Mouse (Mus musculus) CD8-positive naive resting alpha-beta T cell, adult 57 days (primary cell): ENCODE data around the gene Ap1ar. TPM values are rescaled to one million over a fixed set of nuclear protein-coding genes. Genes with fewer than 3 reads are reported as not detected.

ENCODE experiments used
- total RNA-seq: library from RNA; stranded (reverse); gene quantifications from one replicate; pipeline ENCODE4 v1.2.4, GENCODE M21; 2023

The Ap1ar gene
- total RNA-seq = 72.7 TPM

DNA sequence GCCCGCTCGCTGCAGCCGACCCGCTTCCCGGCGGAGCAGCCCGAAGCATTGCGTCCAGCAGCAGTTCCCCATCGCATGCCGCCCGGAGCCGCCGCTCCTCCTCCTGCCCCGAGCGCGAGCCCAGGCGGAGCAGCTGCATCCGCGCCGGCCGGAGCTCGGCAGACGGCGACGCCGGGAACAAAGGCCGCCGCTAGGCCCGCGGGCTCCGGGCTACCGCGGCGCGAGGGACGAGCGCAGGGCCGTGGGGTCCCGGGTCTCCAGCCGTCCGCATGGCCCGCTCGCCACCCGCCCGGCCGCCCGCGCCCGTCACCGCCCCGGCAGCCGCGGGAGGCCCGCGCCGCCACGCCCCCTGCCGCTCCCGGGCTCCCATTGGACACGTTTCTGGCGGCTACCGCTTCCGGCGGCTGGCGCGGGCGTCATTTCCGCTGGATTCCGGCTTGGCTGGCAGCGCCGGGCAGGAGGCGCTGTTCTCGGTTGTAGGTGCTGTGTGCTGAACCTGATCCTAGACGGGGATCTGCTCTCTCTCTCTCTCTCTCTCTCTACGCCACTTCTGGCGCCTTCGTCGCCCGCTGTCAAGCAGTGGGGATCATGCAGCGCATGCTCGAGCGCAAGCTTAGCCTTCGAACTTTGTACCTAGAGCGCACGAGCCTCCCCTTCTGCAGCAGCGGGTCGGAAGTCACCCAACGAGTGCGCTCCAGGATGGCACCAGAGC lies at the start of gene Ap1ar:
TSS of gene Ap1ar (minus strand) at position 370 of the 712 bp plus-strand sequence.

GRCm38 (mm10) chr3:127789500-127790191 lies 47.7 kb downstream of the Ap1ar start, which contains the start of gene Tifa:
Gene Tifa (plus strand): TSS chr3:127789805.

DNA sequence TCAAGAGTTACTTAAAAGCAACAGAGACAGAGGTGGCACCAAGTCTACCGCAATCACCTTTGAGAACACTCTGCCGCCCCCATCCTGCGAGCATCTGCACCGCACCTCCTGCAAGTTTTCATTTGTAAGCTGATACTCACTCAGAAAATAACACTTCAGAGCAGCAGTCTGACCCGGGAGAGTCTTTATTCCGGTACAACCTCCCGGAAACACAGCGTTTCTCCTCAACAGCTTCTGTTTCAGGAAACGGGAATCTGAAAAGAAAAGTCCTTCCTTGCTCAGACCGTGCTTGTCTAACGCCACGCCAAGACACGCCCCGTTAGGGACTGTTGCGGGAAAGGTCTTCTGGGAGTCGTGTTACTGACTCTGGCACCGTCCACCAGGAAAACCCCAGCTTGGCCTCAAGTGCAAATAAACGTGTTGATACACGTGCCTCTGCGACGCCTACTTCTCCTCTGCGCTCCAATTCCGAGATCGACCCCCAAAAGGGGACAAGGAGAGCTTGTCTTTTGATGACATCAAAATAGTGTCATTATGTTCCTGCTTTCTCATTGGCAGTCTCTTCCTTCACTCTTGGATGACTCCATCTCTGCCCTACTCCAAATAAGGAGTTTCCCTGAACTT lies 57.2 kb downstream of the Ap1ar start, which contains the start of gene Alpk1:
TSS of gene Alpk1 (minus strand) at position 507 of the 624 bp plus-strand sequence.

Other genes with a start within 250 kb of the Ap1ar start
- gene Neurog2, start 204.4 kb downstream of the Ap1ar start, total RNA-seq = not detected
- gene Alpk1, start 57.0 kb downstream of the Ap1ar start, total RNA-seq = 4.8 TPM
- 3.7 TPM for gene Tifa, start 47.7 kb downstream of the Ap1ar start, total RNA-seq
- gene Fam241a, start 58.8 kb upstream of the Ap1ar start, total RNA-seq = 66.3 TPM